Mouse (Mus musculus): Measurements from ENCODE around the gene Gm26620. TPM values are rescaled to one million over a fixed set of nuclear protein-coding genes. Genes with fewer than 3 reads are reported as not detected.

Gm26620 gene
- total and polyA plus RNA-seq, 2 experiments from 2014 or later, result 1.4 to 4.3 TPM

GRCm38 (mm10) chr1:170871961-170872360, 12.9 kb upstream of the Gm26620 start:
- DNase-seq (ENCODE audit: low spot score) (no peak), ATAC-seq (ENCODE audit: insufficient read depth, low read depth) (no peak)
- Histone ChIP-seq H3K27ac (ENCODE audit: low read depth) (no peak overlapping the region), H3K27me3 (ENCODE audit: control insufficient read depth, insufficient read depth, low read length) (no peaks in the 10 kb centered on the region), H3K9ac (replicated peaks; ENCODE audit: low read depth, low read length) (no peak overlapping the region), H3K36me3 (replicated peaks; ENCODE audit: control insufficient read depth, insufficient read depth, low read length) (peaks cover 21% of the 10 kb centered on the region), H3K4me1 (ENCODE audit: control insufficient read depth, insufficient read depth) (0 out of 2 replicates have a peak, but pooled peaks cover 2% of the 10 kb centered on the region), H3K4me3 (ENCODE audit: low read depth, low read length) (no peak overlapping the region), H3K4me2 (ENCODE audit: low read depth, low read length) (no peak overlapping the region), H3K9me3 (replicated peaks; ENCODE audit: control insufficient read depth, low read length) (no peaks in the 10 kb centered on the region)
- no peak for TF ChIP-seq CTCF (IDR thresholded peaks at IDR 0.05; ENCODE audit: low read depth)
- no peak for TF ChIP-seq EP300 (IDR thresholded peaks at IDR 0.05; ENCODE audit: low read depth)
- WGBS, result 87% methylated on average over 2 of the region's 2 CpGs

GRCm38 (mm10) chr1:170875676-170876075, 9.2 kb upstream of the Gm26620 start:
- Histone ChIP-seq H3K4me3 (ENCODE audit: low read depth, low read length) (no peak overlapping the region), H3K4me2 (ENCODE audit: low read depth, low read length) (no peak overlapping the region), H3K27ac (ENCODE audit: low read depth) (no peak overlapping the region), H3K9ac (replicated peaks; ENCODE audit: low read depth, low read length) (no peak overlapping the region), H3K4me1 (ENCODE audit: control insufficient read depth, insufficient read depth) (no peaks in the 10 kb centered on the region), H3K9me3 (replicated peaks; ENCODE audit: control insufficient read depth, low read length) (no peaks in the 10 kb centered on the region), H3K36me3 (replicated peaks; ENCODE audit: control insufficient read depth, insufficient read depth, low read length) (peaks cover 35% of the 10 kb centered on the region), H3K27me3 (ENCODE audit: control insufficient read depth, insufficient read depth, low read length) (no peaks in the 10 kb centered on the region)
- TF ChIP-seq CTCF (IDR thresholded peaks at IDR 0.05; ENCODE audit: low read depth) (no peak), EP300 (IDR thresholded peaks at IDR 0.05; ENCODE audit: low read depth) (no peak)
- 83% methylated on average over 3 of the region's 3 CpGs for WGBS
- DNase-seq (ENCODE audit: low spot score) (no peak), ATAC-seq (ENCODE audit: insufficient read depth, low read depth) (no peak)

- peaks cover 31% of the 10 kb centered on the region for H3K36me3 ChIP-seq (replicated peaks; ENCODE audit: control insufficient read depth, insufficient read depth, low read length)
- ATAC-seq (ENCODE audit: insufficient read depth, low read depth), result no peak
- no peak for DNase-seq (ENCODE audit: low spot score)
- TF ChIP-seq CTCF (IDR thresholded peaks at IDR 0.05; ENCODE audit: low read depth), result no peak
- no peak for TF ChIP-seq EP300 (IDR thresholded peaks at IDR 0.05; ENCODE audit: low read depth)
- H3K27ac ChIP-seq (ENCODE audit: low read depth), result peak overlapping the region; percentile 17; the same call in 1 of the 2 replicates
- 52% methylated on average over 5 of the region's 5 CpGs for WGBS
- H3K4me1 ChIP-seq (ENCODE audit: control insufficient read depth, insufficient read depth), result no peaks in the 10 kb centered on the region
- no peak overlapping the region for H3K4me2 ChIP-seq (ENCODE audit: low read depth, low read length)
- no peaks in the 10 kb centered on the region for H3K9me3 ChIP-seq (replicated peaks; ENCODE audit: control insufficient read depth, low read length)
- no peak overlapping the region for H3K9ac ChIP-seq (replicated peaks; ENCODE audit: low read depth, low read length)
- H3K4me3 ChIP-seq (ENCODE audit: low read depth, low read length), result no peak overlapping the region
- no peaks in the 10 kb centered on the region for H3K27me3 ChIP-seq (ENCODE audit: control insufficient read depth, insufficient read depth, low read length)
Observed at GRCm38 (mm10) chr1:170876906-170877305, 8.0 kb upstream of the Gm26620 start.

GRCm38 (mm10) chr1:170882915-170883485, 1.9 kb upstream of the Gm26620 start:
- no peak for TF ChIP-seq EP300 (IDR thresholded peaks at IDR 0.05; ENCODE audit: low read depth)
- no peak for TF ChIP-seq CTCF (IDR thresholded peaks at IDR 0.05; ENCODE audit: low read depth)
- Histone ChIP-seq H3K27ac (ENCODE audit: low read depth) (no peak overlapping the region), H3K9me3 (replicated peaks; ENCODE audit: control insufficient read depth, low read length) (no peaks in the 10 kb centered on the region), H3K36me3 (replicated peaks; ENCODE audit: control insufficient read depth, insufficient read depth, low read length) (peaks cover 15% of the 10 kb centered on the region), H3K4me2 (ENCODE audit: low read depth, low read length) (no peak overlapping the region), H3K4me3 (ENCODE audit: low read depth, low read length) (no peak overlapping the region), H3K27me3 (ENCODE audit: control insufficient read depth, insufficient read depth, low read length) (no peaks in the 10 kb centered on the region), H3K4me1 (ENCODE audit: control insufficient read depth, insufficient read depth) (peaks cover 7% of the 10 kb centered on the region), H3K9ac (replicated peaks; ENCODE audit: low read depth, low read length) (no peak overlapping the region)
- 75% methylated on average over 5 of the region's 5 CpGs for WGBS
- no peak for DNase-seq (ENCODE audit: low spot score)
- ATAC-seq (ENCODE audit: insufficient read depth, low read depth), result no peak

GRCm38 (mm10) chr1:170884390-170884789, 475 bp upstream of the Gm26620 start:
- Histone ChIP-seq H3K36me3 (replicated peaks; ENCODE audit: control insufficient read depth, insufficient read depth, low read length) (peaks cover 11% of the 10 kb centered on the region), H3K9ac (replicated peaks; ENCODE audit: low read depth, low read length) (peak overlapping the region; percentile 85), H3K9me3 (replicated peaks; ENCODE audit: control insufficient read depth, low read length) (no peaks in the 10 kb centered on the region), H3K4me3 (ENCODE audit: low read depth, low read length) (peak overlapping the region; percentile 94), H3K27me3 (ENCODE audit: control insufficient read depth, insufficient read depth, low read length) (no peaks in the 10 kb centered on the region), H3K4me2 (ENCODE audit: low read depth, low read length) (peak overlapping the region; percentile 79), H3K4me1 (ENCODE audit: control insufficient read depth, insufficient read depth) (peaks cover 7% of the 10 kb centered on the region), H3K27ac (ENCODE audit: low read depth) (no peak overlapping the region)
- DNase-seq (ENCODE audit: low spot score) (no peak), ATAC-seq (ENCODE audit: insufficient read depth, low read depth) (no peak)
- WGBS, result 21% methylated on average over 8 of the region's 8 CpGs
- TF ChIP-seq CTCF (IDR thresholded peaks at IDR 0.05; ENCODE audit: low read depth), result no peak
- no peak for TF ChIP-seq EP300 (IDR thresholded peaks at IDR 0.05; ENCODE audit: low read depth)

GRCm38 (mm10) chr1:170886044-170886458, 1.2 kb downstream of the Gm26620 start:
- H3K4me2 ChIP-seq (ENCODE audit: low read depth, low read length), result no peak overlapping the region
- ATAC-seq (ENCODE audit: insufficient read depth, low read depth) (no peak), DNase-seq (ENCODE audit: low spot score) (no peak)
- H3K27me3 ChIP-seq (ENCODE audit: control insufficient read depth, insufficient read depth, low read length), result no peaks in the 10 kb centered on the region
- no peak overlapping the region for H3K9ac ChIP-seq (replicated peaks; ENCODE audit: low read depth, low read length)
- no peak overlapping the region for H3K4me3 ChIP-seq (ENCODE audit: low read depth, low read length)
- TF ChIP-seq EP300 (IDR thresholded peaks at IDR 0.05; ENCODE audit: low read depth), result no peak
- peaks cover 7% of the 10 kb centered on the region for H3K4me1 ChIP-seq (ENCODE audit: control insufficient read depth, insufficient read depth)
- H3K27ac ChIP-seq (ENCODE audit: low read depth), result no peak overlapping the region
- WGBS, result 52% methylated on average over 6 of the region's 6 CpGs
- no peaks in the 10 kb centered on the region for H3K9me3 ChIP-seq (replicated peaks; ENCODE audit: control insufficient read depth, low read length)
- H3K36me3 ChIP-seq (replicated peaks; ENCODE audit: control insufficient read depth, insufficient read depth, low read length), result no peaks in the 10 kb centered on the region
